Mouse (Mus musculus) thymus, postnatal 4 days (tissue): Measurements from ENCODE around the gene Rnf216.
A peak's percentile ranks its signal among the peaks of the same experiment; 100 is the strongest.

Source experiments
- DNase-seq: peaks from one replicate; pipeline ENCODE4 v3.0.0; 2021

Rnf216 gene

DNA sequence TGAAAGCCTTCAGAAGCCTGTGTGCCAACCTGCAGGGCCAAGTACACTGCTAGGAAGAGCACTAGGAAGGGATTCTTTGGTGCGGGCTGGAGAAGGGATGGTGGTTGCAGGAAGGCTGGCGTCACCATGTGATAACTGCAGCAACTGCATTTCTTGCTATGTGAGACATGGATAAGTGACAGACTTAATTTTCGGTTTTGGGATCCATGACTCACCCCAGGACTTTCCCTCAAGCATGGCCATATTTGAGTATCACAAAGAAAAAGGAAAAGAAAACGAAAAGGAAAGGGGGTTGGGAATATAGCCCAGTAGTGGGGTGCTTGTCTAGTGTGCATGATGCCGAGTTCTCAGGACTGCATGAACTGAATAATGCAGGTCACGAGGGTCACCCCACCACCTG lies 60.9 kb downstream of the Rnf216 start:
- no peak for DNase-seq

DNA sequence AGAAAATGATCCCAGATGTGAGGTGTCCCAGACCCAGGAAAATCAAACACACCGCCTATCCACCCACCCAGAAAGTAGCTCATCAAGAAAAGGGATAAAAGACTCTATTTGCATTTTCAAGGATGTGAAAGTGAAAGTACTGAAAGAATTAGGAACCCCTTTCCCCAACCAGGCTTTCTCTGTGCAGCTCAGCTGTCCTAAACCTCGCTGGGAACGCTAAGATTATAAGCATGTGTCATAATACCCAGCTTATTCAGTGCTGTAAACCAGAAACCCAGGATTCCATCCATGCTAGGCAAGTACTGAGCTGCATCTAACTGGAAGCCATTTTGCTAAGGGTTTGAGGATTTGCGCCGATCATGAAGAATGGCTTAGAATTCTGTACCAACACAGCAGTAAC lies 62.5 kb downstream of the Rnf216 start:
- no peak for DNase-seq

DNA sequence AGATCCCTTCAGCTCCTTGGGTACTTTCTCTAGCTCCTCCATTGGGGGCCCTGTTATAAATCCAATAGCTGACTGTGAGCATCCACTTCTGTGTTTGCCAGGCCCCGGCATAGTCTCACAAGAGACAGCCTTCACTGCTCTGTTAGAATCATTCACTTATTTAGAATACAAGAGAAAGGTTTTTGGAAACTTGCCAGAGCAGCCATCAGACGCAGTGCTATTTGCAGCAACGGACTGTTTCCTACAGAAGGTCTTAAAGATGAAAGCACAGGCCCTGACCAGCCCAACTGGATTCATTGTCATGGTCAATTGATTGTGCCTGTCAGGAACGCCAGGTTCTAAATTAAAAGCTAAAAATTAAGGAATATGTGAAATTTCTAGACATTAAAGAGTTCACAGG lies 63.0 kb downstream of the Rnf216 start:
- no peak for DNase-seq

DNA sequence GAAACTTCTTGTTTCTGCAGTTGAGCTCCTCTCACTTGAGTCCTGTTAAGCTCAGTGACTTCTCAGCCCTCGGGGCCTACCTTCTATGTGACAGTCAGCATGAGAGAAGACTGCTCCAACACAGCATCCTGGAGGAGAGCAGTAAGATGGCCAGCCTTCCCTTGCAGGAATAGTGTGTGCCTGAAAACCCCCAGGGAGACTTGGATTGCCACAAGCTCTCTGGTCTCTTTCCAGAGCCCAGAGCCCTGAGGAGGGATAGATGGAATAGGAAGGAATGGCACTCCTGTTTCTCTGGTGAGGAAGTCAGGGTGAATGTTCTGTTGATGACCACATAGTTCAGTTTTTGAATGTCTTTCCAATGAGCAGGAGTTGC lies 63.8 kb downstream of the Rnf216 start:
- DNase-seq: no peak

- no peak for DNase-seq
Measured at GRCm38 (mm10) chr5:143048232-143049012, 64.4 kb downstream of the Rnf216 start.

DNA sequence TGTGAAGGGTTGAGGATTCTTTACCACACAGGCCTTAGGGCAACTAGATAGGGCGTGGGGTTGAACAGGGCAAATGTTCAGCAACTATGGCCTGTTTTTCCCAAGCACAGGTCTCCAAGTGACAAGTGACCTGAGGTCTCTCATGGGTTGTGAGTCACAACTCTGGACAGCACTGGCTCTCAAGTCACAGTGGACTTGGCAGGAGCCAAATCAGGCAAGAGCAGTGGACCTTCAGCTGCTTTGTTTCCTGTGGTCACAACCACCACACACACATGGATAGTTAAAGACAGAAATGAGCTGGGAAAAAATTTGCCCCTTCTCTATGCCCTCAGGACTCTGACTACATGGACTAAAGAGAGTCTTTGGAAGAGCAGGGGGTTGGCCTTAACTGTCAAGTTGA lies 65.2 kb downstream of the Rnf216 start:
- DNase-seq: no peak

DNA sequence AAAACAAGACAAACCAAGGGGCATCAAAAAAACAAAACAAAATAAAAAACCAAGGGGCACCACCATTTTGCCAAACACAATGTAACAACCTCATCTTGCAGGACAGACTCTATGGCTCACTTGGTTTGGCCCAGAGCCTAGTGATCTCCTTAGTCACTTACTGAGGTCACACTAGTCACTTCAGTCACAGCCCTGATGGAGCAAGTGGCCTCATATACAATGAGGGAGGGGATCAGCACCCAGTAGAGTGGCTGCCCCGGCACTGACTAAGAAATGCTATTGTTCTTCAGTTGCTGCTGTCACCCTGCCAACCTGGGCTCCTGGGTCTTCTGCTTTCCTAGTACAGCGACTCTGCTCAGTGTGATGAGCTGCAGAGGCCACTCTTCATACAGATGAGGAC lies 68.9 kb downstream of the Rnf216 start:
- no peak for DNase-seq

DNA sequence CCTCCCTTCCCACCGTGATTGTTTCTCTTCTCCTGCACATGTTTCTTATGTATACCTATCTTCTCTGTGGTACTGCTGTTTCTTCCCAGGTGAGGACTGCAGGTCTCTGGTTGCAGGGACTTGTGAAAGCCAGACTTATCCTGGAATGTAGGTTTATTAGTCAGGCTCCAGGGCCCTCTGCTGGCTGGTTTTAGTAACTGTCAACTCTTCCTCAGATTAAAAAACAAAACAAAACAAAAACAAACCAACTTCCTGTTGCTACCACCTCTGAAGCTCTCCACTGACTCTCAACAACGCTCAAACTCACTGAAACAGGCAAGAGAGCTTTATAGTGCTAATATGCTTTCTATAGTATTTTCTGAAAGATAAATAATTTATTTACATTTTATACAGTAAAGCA lies 69.5 kb downstream of the Rnf216 start:
- DNase-seq: peak; percentile 52

GRCm38 (mm10) chr5:143038794-143039193 lies 74.0 kb downstream of the Rnf216 start:
- DNase-seq: no peak

GRCm38 (mm10) chr5:143037201-143037600 lies 75.6 kb downstream of the Rnf216 start:
- DNase-seq: no peak

GRCm38 (mm10) chr5:143036052-143036451 lies 76.7 kb downstream of the Rnf216 start:
- DNase-seq: no peak

DNA sequence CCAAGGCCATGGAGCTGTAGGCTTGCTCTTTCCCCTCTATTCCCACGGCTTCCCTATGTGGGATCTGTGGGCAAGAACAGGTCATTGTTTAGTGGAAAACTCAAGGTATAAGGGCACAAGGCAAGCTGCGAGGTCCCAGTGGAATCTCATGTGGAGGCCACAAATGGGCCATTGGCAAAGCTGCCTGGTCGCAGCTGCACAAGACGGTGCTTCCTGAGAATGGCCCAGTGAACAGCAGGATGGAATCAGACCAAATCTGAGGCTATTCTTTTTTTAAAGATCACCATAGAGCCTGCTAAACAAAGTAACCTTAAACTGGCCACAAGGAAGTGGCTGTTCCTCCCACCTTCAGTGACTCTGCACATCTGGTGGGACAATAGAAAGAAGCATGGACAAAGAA lies 77.5 kb downstream of the Rnf216 start:
- DNase-seq: no peak

- no peak for DNase-seq
Measured at GRCm38 (mm10) chr5:143034108-143034507, 78.7 kb downstream of the Rnf216 start.

DNA sequence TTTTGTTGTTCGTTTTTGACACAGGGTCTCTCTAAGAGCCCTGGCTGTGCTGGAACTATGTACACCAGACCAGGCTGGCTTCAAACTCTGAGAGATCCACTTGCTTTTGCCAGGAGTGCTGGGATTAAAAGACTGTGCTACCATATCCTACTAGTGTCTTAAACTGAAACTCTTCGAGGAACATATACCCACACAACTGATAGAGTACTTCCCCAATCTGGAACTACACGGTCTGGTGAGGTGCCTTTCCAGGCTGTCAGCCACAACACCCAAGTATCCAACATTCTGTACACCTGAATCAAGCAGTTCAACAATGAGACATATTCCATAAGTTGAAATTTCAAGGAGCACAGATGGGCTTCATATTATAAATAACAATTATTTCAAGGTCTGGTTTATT lies 79.5 kb downstream of the Rnf216 start:
- DNase-seq: no peak

- DNase-seq: no peak
Measured at GRCm38 (mm10) chr5:143032639-143033146, 80.1 kb downstream of the Rnf216 start.

GRCm38 (mm10) chr5:143031681-143032080 lies 81.1 kb downstream of the Rnf216 start:
- DNase-seq: no peak

GRCm38 (mm10) chr5:143031193-143031592 lies 81.6 kb downstream of the Rnf216 start:
- DNase-seq: no peak

GRCm38 (mm10) chr5:143023887-143024286 lies 88.9 kb downstream of the Rnf216 start:
- DNase-seq: no peak

- DNase-seq: no peak
Measured at GRCm38 (mm10) chr5:143022956-143023355, 89.8 kb downstream of the Rnf216 start.

DNA sequence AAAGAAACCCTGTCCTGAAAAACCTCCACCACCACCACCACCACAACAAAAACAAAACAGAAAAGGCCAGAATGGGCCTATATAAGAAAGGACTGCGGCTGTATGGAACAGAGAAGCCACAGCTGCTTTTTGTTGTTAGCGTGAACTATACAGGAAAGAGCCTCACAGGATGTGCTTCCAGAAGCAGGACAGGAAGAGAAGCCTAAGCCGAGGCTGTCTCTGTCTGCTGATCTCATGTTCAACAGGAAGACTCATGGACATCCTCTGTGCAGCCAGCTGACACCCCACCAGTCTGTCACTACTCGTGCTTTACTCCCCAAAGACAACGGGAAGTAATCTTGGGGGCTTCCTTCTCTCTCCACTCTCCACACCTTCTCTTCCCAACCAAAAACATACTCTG lies 95.4 kb downstream of the Rnf216 start:
- DNase-seq: peak; percentile 21

DNA sequence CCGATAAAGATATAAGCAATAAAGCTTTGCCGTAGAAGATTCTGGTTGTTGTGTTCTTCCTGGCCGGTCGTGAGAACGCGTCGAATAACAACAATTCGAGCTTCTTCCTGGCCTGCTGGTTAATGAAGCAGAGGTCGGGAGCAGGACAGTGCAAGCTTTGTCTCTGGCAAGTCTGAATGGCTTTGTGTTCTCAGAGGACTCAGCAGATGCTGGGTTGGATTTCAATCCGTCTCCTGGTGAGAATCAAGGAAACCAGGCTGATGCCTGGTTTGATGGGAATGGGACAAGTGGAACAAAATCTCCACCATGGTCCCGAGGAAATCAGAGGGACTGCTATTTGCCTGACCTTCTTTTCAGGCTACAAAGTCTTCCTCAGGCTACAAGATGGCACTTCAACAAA lies 103.4 kb downstream of the Rnf216 start:
- no peak for DNase-seq

DNA sequence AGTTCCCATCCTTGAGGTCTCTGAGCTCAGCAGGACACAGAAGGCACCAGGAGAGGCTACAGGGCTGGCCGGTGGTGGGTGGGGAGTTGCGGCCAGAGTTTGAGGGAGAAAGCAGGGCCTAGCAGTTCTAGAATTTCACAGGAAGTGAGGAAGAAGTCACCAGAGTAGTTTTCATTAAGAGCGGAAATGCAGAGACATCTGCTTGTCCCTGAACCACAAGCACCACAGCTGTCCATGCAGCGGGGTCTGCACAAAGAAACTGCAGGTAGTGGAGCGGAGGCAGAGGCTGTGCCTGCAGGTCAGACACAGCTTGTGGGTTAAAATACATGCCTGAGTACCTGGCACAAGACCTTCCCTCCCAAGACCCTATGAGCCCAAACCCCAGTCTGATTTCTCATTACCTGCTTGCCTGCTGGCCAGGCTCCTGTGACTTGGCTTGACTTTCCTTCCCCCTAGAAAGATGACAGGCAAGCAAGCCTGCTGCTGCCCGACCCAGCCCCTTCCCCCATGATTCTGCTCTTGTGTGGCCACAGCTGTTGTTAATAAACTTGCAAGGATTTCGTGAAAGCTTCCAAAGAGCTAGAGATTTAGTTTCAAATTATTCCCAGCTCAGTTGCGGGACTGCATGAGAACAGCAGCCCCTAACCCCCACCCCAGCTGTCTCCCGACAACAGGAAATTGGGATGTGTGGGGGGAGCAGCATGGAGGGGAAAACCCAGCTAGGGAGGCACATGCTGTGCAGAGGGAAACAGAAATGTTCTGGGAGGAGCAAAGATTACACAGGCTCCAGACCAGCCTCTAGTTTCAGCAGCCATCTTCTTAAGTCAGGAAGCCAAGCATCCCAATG lies 111.9 kb downstream of the Rnf216 start:
- DNase-seq: peak; percentile 37

GRCm38 (mm10) chr5:143000091-143000490 lies 112.7 kb downstream of the Rnf216 start:
- DNase-seq: no peak

- DNase-seq: no peak
Measured at GRCm38 (mm10) chr5:142998171-142998570, 114.6 kb downstream of the Rnf216 start.
